Mouse (Mus musculus): ENCODE measurements at regions not wholly inside any gene's neighbourhood (a gene's known extent, or its start where the extent isn't known, plus 50 kb on each side); places are given as distances from the start of the nearest gene placed in this dataset.

DNA sequence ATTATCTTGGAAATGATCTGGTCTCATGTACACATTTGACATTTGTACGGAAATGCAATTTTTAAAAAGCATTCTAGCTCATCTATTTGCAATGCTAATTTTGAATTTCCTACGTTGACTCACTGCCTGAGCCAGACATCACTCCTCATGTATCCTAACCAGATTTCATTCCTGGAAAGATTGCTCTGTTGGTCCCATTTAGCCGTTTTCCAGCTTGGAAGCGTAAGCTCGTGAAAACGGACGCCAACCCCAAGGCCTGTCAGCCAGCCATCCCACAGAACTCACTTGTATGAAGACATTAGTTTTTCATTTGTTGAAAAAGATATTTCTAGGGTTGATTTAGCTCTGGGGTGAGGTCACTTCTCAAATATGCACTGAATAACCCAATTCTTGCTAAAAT is 55.5 kb upstream of the Robo2 start:
- Histone ChIP-seq H3K4me3 (ENCODE audit: low read depth, low read length) (no peak overlapping the region), H3K4me1 (ENCODE audit: control insufficient read depth, insufficient read depth, low read length) (no peaks in the 10 kb centered on the region), H3K4me2 (no peak overlapping the region), H3K9me3 (ENCODE audit: control insufficient read depth, low read length) (no peaks in the 10 kb centered on the region), H3K36me3 (ENCODE audit: control insufficient read depth, insufficient read depth, low read length) (no peaks in the 10 kb centered on the region), H3K27me3 (ENCODE audit: control insufficient read depth, insufficient read depth, low read length) (no peaks in the 10 kb centered on the region), H3K9ac (ENCODE audit: low read length) (no peak overlapping the region), H3K27ac (ENCODE audit: low read depth, low read length) (no peak overlapping the region)
- WGBS = 85% methylated on average over 7 of the region's 7 CpGs
- ATAC-seq (ENCODE audit: low FRiP score) (no peak), DNase-seq (ENCODE audit: low spot score, missing footprints) (no peak)

DNA sequence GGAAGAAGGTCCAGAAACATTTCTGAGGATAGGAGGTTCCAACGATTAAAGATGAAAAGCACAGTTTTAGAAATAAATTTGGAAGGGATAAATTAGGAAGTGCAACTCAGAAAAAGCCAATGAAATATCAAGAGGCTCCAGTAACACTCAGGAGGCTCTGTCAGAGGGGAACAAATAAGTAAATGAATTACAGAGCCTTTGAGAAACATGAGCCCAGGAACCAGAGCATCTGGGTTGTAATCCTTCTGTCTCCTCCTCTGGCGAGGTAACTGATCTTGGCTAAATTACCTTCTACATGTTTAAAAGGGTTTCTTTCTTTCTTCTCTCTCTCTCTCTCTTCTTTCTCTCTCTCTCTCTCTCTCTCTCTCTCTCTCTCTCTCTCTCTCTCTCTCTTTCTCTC is 53.2 kb upstream of the Robo2 start:
- Histone ChIP-seq H3K4me1 (ENCODE audit: control insufficient read depth, insufficient read depth, low read length) (no peaks in the 10 kb centered on the region), H3K36me3 (ENCODE audit: control insufficient read depth, insufficient read depth, low read length) (no peaks in the 10 kb centered on the region), H3K9ac (ENCODE audit: low read length) (no peak overlapping the region), H3K27me3 (ENCODE audit: control insufficient read depth, insufficient read depth, low read length) (no peaks in the 10 kb centered on the region), H3K4me2 (no peak overlapping the region), H3K27ac (ENCODE audit: low read depth, low read length) (no peak overlapping the region), H3K4me3 (ENCODE audit: low read depth, low read length) (no peak overlapping the region), H3K9me3 (ENCODE audit: control insufficient read depth, low read length) (no peaks in the 10 kb centered on the region)
- 45% methylated on average over 2 of the region's 2 CpGs for WGBS
- DNase-seq (ENCODE audit: low spot score, missing footprints) = no peak
- no peak for ATAC-seq (ENCODE audit: low FRiP score)

DNA sequence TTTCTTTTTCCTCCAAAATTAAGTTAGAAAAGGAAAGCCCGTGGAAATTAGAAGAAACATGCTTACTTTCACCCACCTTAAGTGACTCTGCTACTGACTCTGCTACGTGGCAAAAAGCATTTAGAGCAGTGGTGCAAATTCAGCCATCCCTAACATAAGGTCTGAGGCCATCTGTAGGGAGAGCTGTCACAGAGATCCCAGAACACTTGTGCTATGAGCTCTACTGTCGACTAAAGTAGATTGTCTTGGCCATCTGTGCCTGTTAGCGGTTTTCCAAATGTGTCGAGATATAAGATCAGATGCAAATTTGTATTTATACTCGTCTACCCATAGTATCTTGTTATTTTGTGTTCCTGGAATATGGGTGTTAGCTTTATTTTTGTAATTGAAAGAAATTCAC is 52.7 kb upstream of the Robo2 start:
- Histone ChIP-seq H3K4me3 (ENCODE audit: low read depth, low read length) (no peak overlapping the region), H3K9me3 (ENCODE audit: control insufficient read depth, low read length) (no peaks in the 10 kb centered on the region), H3K4me2 (no peak overlapping the region), H3K9ac (ENCODE audit: low read length) (no peak overlapping the region), H3K27me3 (ENCODE audit: control insufficient read depth, insufficient read depth, low read length) (no peaks in the 10 kb centered on the region), H3K27ac (ENCODE audit: low read depth, low read length) (no peak overlapping the region), H3K4me1 (ENCODE audit: control insufficient read depth, insufficient read depth, low read length) (no peaks in the 10 kb centered on the region), H3K36me3 (ENCODE audit: control insufficient read depth, insufficient read depth, low read length) (no peaks in the 10 kb centered on the region)
- no peak for DNase-seq (ENCODE audit: low spot score, missing footprints)
- 68% methylated on average over 6 of the region's 6 CpGs for WGBS
- no peak for ATAC-seq (ENCODE audit: low FRiP score)

DNA sequence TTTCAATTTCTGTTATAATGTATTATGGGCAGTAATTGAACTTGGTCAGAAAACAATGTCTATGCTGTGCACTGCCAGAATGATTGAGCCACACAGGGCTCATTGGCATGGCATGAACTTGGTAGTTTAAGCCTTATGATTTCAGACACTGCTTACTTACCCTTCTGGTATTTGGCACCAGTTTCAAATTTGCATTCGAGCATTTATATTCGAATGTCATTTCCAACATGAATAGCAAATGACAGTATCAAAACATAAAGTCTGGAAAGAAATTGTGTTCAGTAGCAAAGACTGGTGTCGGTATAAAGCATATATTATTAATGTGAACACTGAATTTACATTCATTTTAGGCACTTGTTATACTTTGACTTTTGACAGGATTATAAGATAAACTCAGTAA is 50.8 kb upstream of the Robo2 start:
- no peak overlapping the region for H3K4me2 ChIP-seq
- no peak for DNase-seq (ENCODE audit: low spot score, missing footprints)

More for the DNA sequence above, 50.8 kb upstream of the Robo2 start:
- Histone ChIP-seq H3K4me1 (ENCODE audit: control insufficient read depth, insufficient read depth, low read length) (no peaks in the 10 kb centered on the region), H3K27ac (ENCODE audit: low read depth, low read length) (no peak overlapping the region), H3K4me3 (ENCODE audit: low read depth, low read length) (no peak overlapping the region), H3K27me3 (ENCODE audit: control insufficient read depth, insufficient read depth, low read length) (no peaks in the 10 kb centered on the region), H3K36me3 (ENCODE audit: control insufficient read depth, insufficient read depth, low read length) (no peaks in the 10 kb centered on the region), H3K9me3 (ENCODE audit: control insufficient read depth, low read length) (no peaks in the 10 kb centered on the region), H3K9ac (ENCODE audit: low read length) (no peak overlapping the region)
- no peak for ATAC-seq (ENCODE audit: low FRiP score)
- WGBS = 91% methylated on average over 3 of the region's 3 CpGs

All from midbrain, embryonic 11.5 days (tissue).